Mouse (Mus musculus): ENCODE measurements at regions not wholly inside any gene's neighbourhood (a gene's known extent, or its start where the extent isn't known, plus 50 kb on each side); places are given as distances from the start of the nearest gene placed in this dataset.
"Not testable (repeated sequence)": the region's sequence is repeated elsewhere in the genome, so short reads cannot be mapped to it uniquely, and the experiment has no call there.

DNA sequence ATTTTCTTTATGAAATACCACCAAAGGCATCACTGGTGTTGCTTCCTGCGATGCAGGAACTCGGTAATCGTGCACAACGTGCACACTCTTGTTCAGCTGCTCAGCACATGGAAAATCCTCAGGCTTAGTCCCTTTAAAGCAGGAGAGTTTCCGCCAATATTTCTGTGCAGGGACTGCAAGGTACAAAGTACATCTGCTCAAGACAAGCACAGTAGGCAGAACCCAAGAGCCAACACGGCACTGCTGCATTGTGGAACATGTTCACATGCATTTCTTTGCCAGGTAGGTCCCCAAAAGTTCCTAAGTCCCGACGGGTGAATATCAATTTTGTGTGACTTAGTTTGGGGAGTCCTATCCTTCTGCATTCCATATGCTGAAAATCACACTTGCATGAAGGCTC is 808.0 kb upstream of the Pou3f3 start:
- no peak for DNase-seq (ENCODE audit: low read depth, low spot score)

DNA sequence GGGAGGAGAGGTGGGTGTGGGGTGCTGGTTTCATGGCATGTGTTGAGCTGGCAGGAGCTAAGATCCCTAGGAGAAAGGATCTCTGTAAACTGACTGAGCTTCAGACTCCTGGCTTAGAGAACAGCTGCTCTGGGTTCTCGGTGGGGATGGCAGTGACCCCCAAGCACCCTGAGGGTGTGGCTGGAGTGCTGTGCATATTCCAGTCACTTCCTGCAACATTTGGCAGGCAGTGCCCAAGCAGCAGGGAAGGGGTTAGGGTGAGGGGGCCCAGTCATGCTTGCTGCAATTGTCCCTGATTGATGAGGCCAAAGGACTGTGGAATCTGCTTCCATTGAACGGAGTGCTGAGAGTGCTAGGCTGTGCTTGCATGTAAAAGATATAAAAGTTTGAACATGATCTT is 807.4 kb upstream of the Pou3f3 start:
- DNase-seq (ENCODE audit: low read depth, low spot score), result no peak

DNA sequence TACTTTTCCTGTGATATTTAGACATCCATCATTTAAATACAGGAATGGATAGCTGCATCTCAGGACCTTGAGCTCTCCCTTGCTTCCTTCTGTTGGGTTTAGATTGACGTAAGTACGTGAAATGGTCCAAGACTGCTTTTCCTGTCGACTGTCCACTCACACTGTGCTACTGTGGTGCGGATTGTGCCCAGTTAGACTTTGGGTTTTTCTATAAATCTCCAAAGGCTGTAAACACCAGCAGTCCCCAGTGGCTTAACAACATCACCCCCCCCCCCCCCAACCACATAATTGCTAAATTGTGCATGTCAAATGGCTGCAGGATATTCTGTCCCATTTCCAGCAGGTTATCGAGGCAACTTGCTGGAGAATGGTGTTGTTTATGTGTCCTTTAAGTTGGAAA is 806.6 kb upstream of the Pou3f3 start:
- DNase-seq (ENCODE audit: low read depth, low spot score), result no peak

DNA sequence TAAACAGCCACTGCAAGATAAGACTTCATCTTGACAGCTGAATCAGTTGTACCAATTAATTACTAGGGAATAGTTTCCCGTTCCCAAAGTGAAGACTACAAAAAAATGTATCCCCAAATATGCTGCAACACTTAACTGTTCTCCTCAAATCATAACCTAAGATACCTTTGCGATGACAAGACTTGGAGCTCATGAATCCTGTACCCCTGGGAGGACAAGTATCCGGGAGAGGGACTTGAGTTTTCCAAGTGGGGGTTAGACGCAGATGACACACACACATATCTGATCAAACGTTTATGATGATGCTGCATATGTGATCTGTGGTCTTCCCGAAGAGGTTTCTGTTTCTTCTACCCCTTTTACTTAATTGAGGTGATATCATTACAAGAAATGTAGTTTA is 805.6 kb upstream of the Pou3f3 start:
- no peak for DNase-seq (ENCODE audit: low read depth, low spot score)

DNA sequence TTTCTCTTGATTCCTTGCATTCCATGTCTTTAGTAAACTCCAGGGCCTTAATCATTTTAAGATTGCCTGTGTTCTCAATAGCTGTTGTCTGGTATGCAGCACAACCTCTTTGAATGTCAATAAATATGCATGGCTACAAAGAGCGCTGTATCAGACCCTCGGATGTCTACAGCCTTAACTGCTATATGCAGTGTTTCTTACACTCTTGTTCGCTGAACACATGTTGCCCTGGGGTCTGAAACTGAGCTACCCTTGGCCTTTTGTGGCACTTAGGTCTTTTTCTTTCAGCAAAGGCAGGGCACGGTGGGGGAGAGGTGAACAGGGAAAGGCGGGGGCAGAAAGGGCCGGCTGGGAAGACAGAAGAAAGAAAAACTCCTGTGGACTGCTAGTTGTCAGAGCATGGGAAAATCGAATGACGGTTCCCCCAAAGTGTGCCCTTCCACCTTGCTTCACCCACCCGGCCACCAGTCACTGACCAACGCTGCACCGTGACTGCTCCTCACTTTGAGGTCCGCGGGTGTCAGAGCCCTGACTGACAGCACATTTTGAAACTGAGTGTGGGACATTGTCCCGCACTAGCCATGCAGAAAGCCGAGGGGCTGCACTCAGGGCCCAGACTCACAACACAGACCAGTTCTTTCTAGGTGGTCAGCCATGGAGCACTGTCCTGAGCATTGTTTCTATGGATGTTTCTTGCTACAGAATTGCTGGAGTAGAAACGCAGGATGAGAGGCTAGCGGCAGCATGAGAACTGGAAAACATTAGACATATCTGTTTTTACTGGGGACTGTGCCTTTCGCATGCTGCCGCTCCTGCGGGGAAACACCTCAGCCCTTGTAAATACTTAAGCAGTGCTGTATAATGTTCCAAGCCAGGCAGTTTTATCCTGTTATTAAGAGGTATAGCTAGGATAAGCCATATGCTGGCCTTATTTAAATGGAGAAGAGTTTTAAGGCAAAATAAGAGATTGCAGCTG is 804.6 kb upstream of the Pou3f3 start:
- no peak for DNase-seq (ENCODE audit: low read depth, low spot score)

DNA sequence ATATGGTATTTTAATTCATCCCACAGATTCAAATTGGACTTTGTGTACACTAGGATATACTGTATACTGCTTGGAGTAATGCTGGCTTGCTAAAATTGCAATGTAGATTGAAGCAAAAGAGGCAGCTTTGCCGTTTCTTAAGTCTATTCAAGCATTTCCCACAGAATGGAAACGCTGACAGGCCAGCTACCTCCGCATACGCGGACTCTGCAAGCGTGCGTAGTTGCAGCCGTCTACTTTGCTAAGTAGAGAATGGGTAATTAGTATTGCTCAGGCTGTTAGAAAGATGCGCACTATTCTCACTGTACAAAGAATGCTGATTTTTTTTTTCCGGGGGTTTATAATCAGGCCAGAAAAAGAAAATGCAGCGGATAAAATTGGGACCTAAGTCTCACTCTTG is 803.8 kb upstream of the Pou3f3 start:
- DNase-seq (ENCODE audit: low read depth, low spot score), result no peak

DNA sequence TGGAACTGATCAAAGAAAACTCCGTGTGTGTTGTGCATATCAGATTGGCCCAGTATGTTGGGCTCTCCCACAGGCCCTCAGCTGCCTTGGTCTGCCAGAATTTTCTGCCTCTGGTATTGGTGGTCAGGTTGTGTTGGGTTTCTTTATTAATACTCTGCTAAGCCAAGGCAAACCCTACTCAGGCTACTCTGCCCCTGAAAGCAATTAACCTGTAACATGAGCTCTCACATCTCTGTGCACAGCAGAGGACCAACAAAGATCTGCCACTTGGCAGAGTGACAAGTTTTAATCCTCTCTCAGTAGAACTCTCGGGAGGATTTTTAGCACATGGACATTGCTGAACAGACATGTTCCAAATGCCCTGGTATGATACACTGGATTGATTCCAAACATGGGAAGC is 803.2 kb upstream of the Pou3f3 start:
- no peak for DNase-seq (ENCODE audit: low read depth, low spot score)

DNA sequence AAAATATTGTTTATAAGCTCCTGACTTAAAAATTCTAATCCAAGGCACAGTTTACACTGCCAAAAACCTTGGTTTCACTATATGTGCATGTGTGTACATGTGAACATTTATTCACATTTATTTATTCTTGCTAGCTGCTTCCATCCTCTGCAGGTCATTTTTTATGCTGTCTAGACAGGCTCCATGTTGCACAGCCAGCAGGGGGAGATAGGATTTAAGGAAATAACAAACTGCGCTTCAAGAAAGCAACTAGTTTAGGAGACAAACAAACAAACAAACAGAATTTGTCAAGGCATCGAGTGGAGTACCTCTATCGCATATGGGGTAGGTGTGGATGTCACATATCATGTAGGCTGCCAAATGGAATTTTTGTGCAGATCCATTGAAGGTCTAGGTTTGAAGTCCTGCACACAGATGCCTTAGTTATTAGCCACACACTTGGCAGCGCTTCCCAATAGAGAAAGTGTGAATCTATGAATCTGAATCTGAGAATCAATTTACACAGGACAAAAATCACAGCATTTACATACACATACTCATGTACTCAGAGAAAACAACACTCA is 797.7 kb upstream of the Pou3f3 start:
- DNase-seq (ENCODE audit: low read depth, low spot score), result no peak

DNA sequence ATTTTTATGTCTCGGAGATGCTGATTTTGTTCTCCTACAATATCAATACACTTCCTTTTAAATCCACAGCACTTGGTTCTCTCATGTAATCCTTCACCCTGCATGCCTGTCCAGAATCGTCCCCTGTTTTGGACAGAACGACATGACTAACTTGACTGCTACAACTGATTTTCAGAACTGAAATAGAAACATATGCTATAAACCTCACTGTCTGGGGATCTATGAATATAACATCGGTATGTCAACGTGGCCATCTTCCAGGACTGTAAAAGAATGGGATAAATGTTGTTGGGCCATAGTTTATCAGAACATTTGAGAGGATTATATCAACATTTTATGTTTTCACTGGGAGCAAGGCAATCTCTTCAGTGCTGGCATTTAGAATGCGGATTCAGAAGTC is 795.2 kb upstream of the Pou3f3 start:
- no peak for DNase-seq (ENCODE audit: low read depth, low spot score)

DNA sequence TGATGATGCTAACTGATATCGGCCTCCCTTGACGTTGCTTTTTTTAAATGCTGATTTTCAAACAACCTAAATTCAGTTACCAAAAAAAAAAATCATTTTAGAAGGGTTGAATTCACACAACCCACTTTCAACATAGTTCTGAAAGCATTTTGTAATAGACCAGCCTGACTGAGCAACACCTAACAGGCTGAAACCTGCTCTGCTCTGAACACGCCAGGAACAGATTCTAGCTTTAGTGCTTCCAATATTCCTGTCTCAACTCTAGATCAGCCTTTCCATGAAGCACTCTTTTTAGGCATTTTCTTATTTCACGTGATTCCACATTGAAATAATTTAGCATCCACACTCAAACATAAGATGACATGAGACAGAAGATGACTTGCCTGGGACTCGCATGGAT is 789.6 kb upstream of the Pou3f3 start:
- DNase-seq (ENCODE audit: low read depth, low spot score), result no peak

DNA sequence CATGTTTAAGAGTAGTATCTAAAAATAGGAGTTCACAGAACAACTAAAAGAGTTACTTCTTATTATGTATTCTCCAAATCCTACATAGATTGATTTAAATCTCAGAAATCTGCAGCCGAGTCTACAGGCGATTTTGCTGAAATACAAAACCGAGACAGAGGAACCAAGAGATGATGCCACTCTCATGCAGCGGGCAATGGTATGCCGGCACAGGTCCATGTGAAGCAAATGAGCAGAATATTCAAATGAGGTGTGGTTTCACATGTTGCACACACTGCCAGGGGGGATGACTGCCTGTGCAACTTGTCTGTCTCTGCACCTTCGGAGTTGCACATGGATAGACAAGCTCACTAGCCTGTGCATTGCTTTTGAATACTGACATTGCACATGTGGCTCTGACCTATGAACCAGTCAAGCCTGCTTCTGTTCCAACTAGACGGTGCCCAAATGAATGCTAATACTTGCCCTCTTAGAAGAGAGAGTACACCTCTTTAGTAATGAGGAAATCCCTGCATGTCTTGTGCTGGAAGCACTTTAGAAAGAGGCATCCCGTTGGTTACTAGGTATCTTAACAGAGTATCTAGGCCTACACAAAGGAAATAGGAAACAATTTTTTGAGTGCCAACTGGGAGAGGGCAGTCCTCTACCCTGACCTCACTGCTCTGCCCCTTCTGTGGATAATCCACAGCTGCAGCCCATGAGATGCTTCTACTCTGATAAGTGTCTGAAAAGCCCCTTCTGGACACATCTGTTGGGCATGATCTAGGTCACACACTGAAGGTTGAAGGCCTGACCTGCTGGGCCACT is 787.4 kb upstream of the Pou3f3 start:
- no peak for DNase-seq (ENCODE audit: low read depth, low spot score)

DNA sequence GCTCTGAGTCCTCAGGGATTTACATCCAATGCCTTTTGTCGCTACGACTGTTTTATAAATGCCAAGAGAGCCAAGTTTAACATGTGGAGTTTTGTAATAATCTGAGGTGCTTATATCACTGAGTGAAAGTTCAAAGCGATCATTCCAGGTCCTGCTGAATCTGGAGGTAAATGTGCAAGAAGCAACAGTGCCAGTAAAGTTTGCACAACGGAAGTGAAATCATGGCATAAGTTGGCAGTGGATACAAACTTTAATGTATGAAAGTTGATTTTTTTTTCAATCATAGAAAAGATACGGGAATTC is 786.8 kb upstream of the Pou3f3 start:
- DNase-seq (ENCODE audit: low read depth, low spot score), result no peak

DNA sequence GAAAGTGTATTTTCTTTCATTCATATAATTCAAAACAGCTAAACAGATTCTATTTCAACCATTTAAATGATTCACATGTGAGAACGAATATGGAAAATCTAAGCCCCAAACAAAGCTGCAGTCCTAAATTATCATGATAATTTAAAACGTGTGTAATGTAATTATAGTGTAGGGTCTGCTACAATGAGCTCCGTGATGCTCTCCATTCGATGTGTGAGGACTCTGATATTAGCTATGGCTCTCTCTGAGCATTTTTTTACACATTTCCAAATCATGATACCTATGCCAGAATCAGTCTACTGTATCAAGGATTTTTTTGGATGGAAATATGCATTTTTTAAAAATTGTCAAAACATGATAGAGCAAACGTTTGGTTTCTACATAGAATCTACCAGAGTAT is 785.8 kb upstream of the Pou3f3 start:
- DNase-seq (ENCODE audit: low read depth, low spot score), result no peak

DNA sequence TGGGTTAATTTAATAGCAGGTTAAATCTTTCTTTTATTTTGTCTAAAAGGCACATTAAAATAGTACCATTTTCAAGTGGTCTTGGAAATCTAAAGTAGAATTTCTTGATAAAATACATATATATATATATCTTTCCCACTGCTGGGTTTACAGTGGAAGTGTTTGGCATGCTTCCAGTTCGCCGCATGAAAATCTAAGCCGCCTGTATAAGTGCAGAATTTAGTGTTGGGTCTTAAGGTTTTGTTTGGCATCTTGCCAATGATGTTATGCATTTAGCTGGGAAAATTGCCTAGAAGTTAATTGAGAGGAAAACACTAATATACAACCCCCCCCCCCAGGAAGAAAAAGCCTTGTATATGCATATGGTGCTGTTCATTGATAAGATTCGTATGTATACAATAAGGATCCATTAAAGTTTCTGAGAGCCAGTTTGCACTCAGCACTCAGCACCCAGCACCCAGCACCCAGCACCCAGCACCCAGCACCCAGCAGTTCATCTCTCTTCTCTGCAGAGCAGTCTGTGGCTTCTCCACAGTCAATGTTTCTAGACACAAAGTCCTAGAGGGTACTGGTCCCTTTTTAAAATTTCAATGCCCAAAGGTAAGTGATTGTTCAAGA is 778.7 kb upstream of the Pou3f3 start:
- DNase-seq (ENCODE audit: low read depth, low spot score), result no peak

DNA sequence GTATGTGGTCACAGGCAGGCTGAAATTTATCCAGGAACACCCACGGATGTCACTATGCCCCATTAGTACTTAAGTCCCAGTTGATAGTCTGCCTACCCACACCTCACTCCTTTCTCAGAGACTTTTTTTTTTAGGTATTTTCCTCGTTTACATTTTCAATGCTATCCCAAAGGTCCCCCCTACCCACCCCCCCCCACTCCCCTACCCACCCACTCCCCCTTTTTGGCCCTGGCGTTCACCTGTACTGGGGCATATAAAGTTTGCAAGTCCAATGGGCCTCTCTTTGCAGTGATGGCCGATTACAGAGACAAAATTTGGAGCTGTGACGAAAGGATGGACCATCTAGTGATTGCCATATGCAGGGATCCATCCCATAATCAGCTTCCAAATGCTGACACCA is 777.8 kb upstream of the Pou3f3 start:
- not testable (repeated sequence) for DNase-seq (ENCODE audit: low read depth, low spot score)

DNA sequence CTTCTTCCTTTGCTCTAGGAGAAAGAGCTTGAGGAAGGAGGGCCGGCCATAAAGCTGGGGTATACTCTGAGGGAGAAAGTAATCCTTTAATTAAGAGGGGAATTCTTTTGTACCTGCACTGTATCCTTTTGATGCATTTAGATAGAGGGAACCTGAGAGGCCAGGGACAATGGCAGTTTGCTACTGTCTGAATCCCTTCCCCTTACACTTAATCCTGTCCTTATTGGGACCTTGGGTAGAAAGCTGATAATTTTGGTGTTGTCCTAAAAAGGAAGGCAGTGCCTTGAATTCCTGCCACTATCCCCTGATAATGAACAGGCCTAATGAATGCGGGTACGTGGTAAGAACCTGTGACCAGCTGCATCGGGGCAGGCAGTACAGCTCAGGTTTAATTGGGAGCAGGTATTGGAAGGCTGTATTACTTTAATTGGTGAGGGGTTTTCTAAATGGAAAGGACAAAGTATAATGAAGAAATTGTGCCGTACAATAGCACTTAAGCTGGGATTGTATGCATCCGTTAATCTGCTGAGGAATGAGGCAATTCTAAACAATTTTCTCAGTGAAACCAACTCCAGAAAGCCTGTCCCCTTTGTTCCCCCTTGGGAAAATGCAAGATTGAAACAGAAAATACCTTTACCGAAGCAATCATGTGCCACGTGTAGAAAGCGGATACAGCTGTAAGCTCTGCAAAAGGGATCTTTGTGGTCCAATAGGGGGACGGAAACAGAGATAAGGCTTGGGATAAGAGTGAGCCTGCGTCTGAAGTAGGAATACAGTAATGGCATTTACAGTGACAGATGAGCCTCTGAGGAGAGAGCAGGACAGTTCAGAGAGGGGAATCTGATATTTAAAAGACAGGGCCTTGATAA is 776.9 kb upstream of the Pou3f3 start:
- no peak for DNase-seq (ENCODE audit: low read depth, low spot score)

DNA sequence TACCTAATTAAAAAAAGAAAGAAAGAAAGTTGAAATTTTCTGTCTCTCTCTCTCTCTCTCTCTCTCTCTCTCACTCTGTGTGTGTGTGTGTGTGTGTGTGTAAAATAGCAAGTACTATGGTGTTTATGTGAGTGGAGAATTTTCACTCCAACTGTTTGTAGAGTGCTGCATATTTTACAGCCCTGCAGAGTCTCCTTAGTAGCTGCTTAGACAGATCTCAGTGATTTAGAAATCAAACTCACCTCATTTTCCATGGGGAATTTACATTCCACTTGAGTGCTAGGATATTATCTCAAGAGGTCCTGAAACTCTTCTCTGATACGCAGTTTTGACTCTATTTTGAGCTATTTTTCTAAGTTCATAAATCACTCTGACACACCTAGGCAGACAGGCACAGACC is 761.8 kb upstream of the Pou3f3 start:
- no peak for DNase-seq (ENCODE audit: low read depth, low spot score)

DNA sequence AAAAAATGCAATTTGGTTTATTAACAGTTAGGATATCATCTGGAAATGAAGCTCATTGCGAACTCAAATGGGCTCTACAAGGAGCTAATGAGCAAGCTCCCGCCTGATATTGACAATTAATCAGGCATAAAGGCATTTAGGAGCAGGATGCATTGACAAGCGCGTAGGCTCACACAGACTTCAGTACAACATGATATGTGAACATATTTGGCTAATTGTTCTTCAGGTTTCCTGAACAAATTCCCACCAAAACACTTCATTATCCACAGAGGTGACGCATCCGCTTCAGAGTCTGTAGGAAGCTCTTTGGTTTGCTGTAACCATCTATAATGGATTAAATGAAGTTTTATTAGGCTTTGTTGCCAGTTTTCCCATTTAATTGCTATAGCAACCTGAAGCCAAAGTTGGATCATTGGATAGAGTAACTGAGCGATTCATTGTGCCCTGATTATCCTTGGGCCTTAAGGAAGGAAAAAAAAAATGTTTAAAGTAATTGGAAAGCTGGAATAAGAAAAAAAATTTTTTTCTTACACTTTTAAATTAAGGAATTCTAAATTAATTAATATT is 759.6 kb upstream of the Pou3f3 start:
- no peak for DNase-seq (ENCODE audit: low read depth, low spot score)

DNA sequence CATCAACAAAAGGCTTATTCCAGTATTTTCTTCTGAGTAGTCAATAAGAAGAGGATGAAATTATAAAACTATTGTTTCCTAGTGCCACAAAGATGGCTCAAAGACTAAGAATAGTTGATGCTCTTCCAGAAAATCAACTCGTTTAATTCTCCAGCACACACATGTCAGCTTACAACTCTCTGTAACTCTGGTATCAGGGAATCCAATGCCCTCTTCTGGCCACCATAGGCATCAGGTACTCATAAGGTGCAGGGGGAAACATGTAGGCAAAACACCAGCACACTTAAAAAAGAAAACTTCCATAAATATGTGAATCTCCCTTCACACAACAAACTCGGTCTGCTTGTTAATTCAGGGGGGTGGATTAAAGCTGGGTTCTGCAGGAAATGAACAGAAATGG is 734.6 kb upstream of the Pou3f3 start:
- DNase-seq (ENCODE audit: low read depth, low spot score), result no peak

DNA sequence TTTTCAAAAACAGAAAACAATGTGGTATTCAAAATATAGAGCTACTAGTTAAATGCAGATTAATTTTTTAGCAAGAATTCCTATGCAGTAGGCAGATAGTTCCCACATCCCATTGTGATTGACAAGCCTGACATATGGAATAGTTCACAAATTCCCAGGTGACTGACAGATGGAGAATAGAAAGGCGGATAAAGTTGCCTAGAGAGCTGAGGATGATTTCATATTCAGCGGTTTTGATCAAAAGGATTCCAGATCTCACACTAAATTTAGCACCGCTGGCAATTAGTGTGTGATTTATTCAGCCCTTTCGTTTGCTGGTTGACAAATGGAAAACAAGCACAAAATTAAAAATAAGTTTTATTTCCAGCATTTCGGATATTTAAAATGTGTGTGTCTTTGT is 714.0 kb upstream of the Pou3f3 start:
- no peak for DNase-seq (ENCODE audit: low read depth, low spot score)

DNA sequence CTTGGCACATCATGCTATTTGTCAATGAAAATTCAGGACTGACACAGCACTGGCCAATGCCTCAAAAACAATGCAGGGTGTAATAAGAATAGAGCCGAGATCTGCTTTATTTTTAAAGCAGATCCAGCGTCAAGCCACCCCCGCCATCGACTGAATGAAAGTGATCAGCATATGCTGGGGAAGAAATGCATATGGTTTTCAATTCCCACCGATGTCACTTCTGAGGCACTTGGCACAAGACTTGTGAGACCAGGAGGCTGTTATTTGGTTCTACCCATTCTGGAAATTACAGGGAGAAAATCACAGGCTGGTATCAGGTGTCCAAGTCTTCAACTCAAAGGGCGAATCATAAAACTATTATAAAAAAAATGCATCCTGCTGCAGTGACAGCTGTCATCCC is 689.3 kb upstream of the Pou3f3 start:
- no peak for DNase-seq (ENCODE audit: low read depth, low spot score)
